Mouse (Mus musculus) frontal cortex, postnatal 25 days (tissue): ENCODE measurements around the gene Esd.

Experiments used
- DNase-seq, 2 experiments: peaks; one replicate each; pipeline ENCODE4 v3.0.0; 2022; ENCODE audit warnings: low spot score in 2 of 2

Esd gene

GRCm38 (mm10) chr14:74794931-74795330 is 62.8 kb downstream of the Esd start:
- no peak for DNase-seq

GRCm38 (mm10) chr14:74797386-74798062 is 65.4 kb downstream of the Esd start:
- no peak for DNase-seq

- DNase-seq = no peak
Observed at GRCm38 (mm10) chr14:74798063-74798890, 66.2 kb downstream of the Esd start.
